Mouse (Mus musculus) limb, embryonic 11.5 days (tissue): ENCODE data around the gene Kcnma1. TPM values are rescaled to one million over a fixed set of nuclear protein-coding genes. Genes with fewer than 3 reads are reported as not detected.

Source experiments
- ATAC-seq: fragments of 200-750 bp; cut with Nextera tagmentation; 2 replicates; pipeline ENCODE4 v1.8.0; 2017; ENCODE audit warnings: low read depth; ENCODE audit not compliant: insufficient number of reproducible peaks, low FRiP score, low TSS enrichment
- DNase-seq: peaks from one replicate; pipeline ENCODE4 v3.0.0-alpha.2; 2015; ENCODE audit warnings: low spot score
- H3K27ac ChIP-seq: fragments of 300-500 bp; sonication (generic); replicated peaks from 2 replicates; pipeline ENCODE4 v1.5.1; 2014; ENCODE audit warnings: low read depth, mild to moderate bottlenecking, low read length
- H3K27me3 ChIP-seq: fragments of 300-500 bp; sonication (generic); 2 replicates; pipeline ENCODE4 v1.6.1; 2014; ENCODE audit warnings: mild to moderate bottlenecking, low read length, mixed read lengths; ENCODE audit not compliant: control insufficient read depth, insufficient read depth
- H3K36me3 ChIP-seq: fragments of 300-500 bp; sonication (generic); 2 replicates; pipeline ENCODE4 v1.6.1; 2014; ENCODE audit warnings: mild to moderate bottlenecking, low read length, moderate library complexity, mixed read lengths; ENCODE audit not compliant: control insufficient read depth, insufficient read depth
- H3K4me1 ChIP-seq: fragments of 300-500 bp; sonication (generic); 2 replicates; pipeline ENCODE4 v1.6.1; 2014; ENCODE audit warnings: low read length, mixed read lengths; ENCODE audit not compliant: control insufficient read depth, insufficient read depth
- H3K4me2 ChIP-seq: fragments of 300-500 bp; sonication (generic); 2 replicates; pipeline ENCODE4 v1.6.1; 2014; ENCODE audit warnings: low read depth, mild to moderate bottlenecking, moderate library complexity; ENCODE audit not compliant: severe bottlenecking
- H3K4me3 ChIP-seq: fragments of 300-500 bp; sonication (generic); 2 replicates; pipeline ENCODE4 v1.5.1; 2014; ENCODE audit warnings: low read depth, low read length
- H3K9ac ChIP-seq: fragments of 300-500 bp; sonication (generic); 2 replicates; pipeline ENCODE4 v1.6.1; 2014; ENCODE audit warnings: mild to moderate bottlenecking, low read length
- H3K9me3 ChIP-seq: fragments of 300-500 bp; sonication (generic); 2 replicates; pipeline ENCODE4 v1.6.1; 2016; ENCODE audit warnings: low read length; ENCODE audit not compliant: control insufficient read depth
- WGBS: fragments of 180-500 bp; shearing (Covaris S2); extraction: QIAGEN DNeasy Blood & Tissue Kit; methylation state at CpG from one replicate; pipeline ENCODE4 v1.1.7; 2014; 5-methylcytosine and 5-hydroxymethylcytosine counted together
- polyA plus RNA-seq: library from polyadenylated mRNA; unstranded; fragments of >200 nt; fragmentation: Nextera tagmentation; extraction: Ambion mirVana; gene quantifications from 2 replicates; pipeline ENCODE4 v1.2.1, GENCODE M21; 2014

Gene Kcnma1
- polyA plus RNA-seq, 1 experiment from 2014 or later = 0.80 TPM

DNA sequence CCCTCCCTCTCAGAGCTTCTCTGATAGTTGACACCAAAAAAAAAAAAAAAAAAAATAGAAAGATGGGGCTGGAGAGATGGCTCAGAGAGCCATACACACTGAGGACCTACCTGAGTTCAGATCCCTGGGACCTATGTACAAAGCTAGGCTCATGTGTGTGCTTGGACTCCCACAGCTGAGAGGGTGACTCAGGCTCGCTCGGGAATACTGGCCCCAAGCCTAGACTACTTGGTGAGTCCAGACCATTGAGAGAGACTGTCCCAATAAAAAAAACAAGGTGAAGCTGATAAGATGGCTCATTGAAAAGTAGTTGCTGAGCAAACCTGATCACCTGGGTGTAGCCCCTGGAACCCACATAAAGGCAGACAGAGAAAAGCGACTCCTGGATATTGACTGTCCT lies 18.5 kb downstream of the Kcnma1 start:
- Histone ChIP-seq H3K27me3 (no peaks in the 10 kb centered on the region), H3K27ac (no peak overlapping the region), H3K9ac (no peak overlapping the region), H3K4me3 (no peak overlapping the region), H3K4me1 (no peaks in the 10 kb centered on the region), H3K9me3 (no peaks in the 10 kb centered on the region), H3K4me2 (no peak overlapping the region), H3K36me3 (no peaks in the 10 kb centered on the region)
- no peak for DNase-seq
- 93% methylated on average over 3 of the region's 3 CpGs for WGBS
- ATAC-seq = no peak

GRCm38 (mm10) chr14:23990871-23991270 lies 23.4 kb downstream of the Kcnma1 start:
- no peak for ATAC-seq
- H3K9me3 ChIP-seq = no peaks in the 10 kb centered on the region
- no peak overlapping the region for H3K4me2 ChIP-seq
- no peak for DNase-seq
- no peaks in the 10 kb centered on the region for H3K36me3 ChIP-seq
- H3K27ac ChIP-seq = no peak overlapping the region
- no peak overlapping the region for H3K4me3 ChIP-seq
- H3K27me3 ChIP-seq = no peaks in the 10 kb centered on the region
- H3K4me1 ChIP-seq = no peaks in the 10 kb centered on the region
- WGBS = 87% methylated on average over 7 of the region's 7 CpGs
- H3K9ac ChIP-seq = no peak overlapping the region

DNA sequence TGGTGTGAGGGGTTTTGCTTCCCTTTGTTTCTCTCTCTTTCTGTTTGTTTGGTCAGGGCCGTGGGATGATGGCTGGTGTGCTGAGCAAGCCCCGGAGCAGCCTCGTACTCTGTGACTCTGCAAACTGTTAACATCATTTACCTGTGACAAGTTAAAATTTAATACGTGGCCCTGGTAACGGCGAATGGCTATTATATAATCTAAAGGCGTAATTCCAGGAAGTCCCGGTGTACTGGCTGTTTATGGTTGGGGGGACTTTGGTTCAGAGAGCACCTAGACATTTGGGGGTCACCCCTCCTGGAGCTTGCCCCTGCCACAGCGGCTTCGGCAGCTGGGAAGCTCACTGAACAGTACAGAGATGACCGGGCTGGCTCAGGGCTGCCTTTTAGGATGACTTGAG lies 24.6 kb downstream of the Kcnma1 start:
- no peak overlapping the region for H3K27ac ChIP-seq
- H3K36me3 ChIP-seq = no peaks in the 10 kb centered on the region
- ATAC-seq (no peak), DNase-seq (no peak)
- H3K9ac ChIP-seq = no peak overlapping the region
- no peak overlapping the region for H3K4me2 ChIP-seq
- no peaks in the 10 kb centered on the region for H3K9me3 ChIP-seq
- no peaks in the 10 kb centered on the region for H3K27me3 ChIP-seq
- 82% methylated on average over 11 of the region's 11 CpGs for WGBS
- H3K4me3 ChIP-seq = no peak overlapping the region
- H3K4me1 ChIP-seq = no peaks in the 10 kb centered on the region

DNA sequence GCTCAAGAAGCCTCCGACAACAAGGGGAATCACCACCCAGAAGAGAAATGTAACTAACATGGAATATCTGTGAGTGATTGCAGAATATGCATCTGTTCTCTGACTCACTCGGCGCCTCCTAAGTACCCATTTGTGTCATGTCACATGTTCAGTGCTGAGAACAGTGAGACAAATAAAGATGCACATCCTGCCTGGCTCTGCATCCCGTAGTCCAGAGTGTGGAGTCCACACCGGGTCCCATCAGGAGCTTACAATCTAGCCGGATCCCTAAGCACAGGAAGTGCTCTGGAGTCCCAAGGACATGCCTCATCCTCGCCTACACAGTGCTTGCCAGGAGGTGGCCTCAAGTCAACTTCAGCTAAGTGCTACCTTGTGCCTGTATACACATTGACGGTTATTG lies 32.1 kb downstream of the Kcnma1 start:
- Histone ChIP-seq H3K4me1 (no peaks in the 10 kb centered on the region), H3K27ac (no peak overlapping the region), H3K9me3 (no peaks in the 10 kb centered on the region), H3K9ac (no peak overlapping the region), H3K4me3 (no peak overlapping the region), H3K36me3 (no peaks in the 10 kb centered on the region), H3K27me3 (no peaks in the 10 kb centered on the region), H3K4me2 (no peak overlapping the region)
- WGBS = 87% methylated on average over 8 of the region's 8 CpGs
- ATAC-seq = no peak
- DNase-seq = no peak

DNA sequence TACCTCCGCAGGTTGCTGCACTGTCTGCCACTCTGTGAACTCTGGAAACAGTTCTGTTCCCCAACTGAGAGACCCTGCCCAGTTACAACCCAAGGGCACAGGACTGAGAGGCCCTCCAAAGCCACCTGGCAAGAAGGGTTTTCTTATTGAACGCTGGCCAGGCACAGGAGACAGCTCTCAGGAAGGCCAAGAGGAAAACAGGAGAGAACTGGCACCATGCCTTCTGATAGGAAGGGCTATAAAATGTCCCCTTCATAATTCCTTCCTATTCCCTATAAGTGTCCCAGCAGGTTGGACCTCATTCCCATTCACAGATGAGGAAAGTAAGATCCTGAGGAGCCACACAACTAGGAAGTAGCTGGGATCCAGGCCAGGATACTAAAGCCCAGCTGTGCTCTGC lies 39.6 kb downstream of the Kcnma1 start:
- WGBS = 76% methylated on average over 2 of the region's 2 CpGs
- Histone ChIP-seq H3K27ac (no peak overlapping the region), H3K4me3 (no peak overlapping the region), H3K36me3 (no peaks in the 10 kb centered on the region), H3K9ac (no peak overlapping the region), H3K4me1 (no peaks in the 10 kb centered on the region), H3K4me2 (no peak overlapping the region), H3K9me3 (no peaks in the 10 kb centered on the region), H3K27me3 (no peaks in the 10 kb centered on the region)
- DNase-seq (no peak), ATAC-seq (no peak)

- no peak overlapping the region for H3K4me2 ChIP-seq
- H3K9ac ChIP-seq = no peak overlapping the region
- no peaks in the 10 kb centered on the region for H3K36me3 ChIP-seq
- H3K27ac ChIP-seq = no peak overlapping the region
- no peak overlapping the region for H3K4me3 ChIP-seq
- H3K27me3 ChIP-seq = no peaks in the 10 kb centered on the region
- no peaks in the 10 kb centered on the region for H3K9me3 ChIP-seq
- no peaks in the 10 kb centered on the region for H3K4me1 ChIP-seq
- DNase-seq = no peak
- no peak for ATAC-seq
- WGBS = 84% methylated on average over 8 of the region's 8 CpGs
Observed at GRCm38 (mm10) chr14:23966471-23966870, 47.8 kb downstream of the Kcnma1 start.

GRCm38 (mm10) chr14:23959061-23959460 lies 55.2 kb downstream of the Kcnma1 start:
- Histone ChIP-seq H3K27ac (no peak overlapping the region), H3K9me3 (no peaks in the 10 kb centered on the region), H3K4me1 (no peaks in the 10 kb centered on the region), H3K9ac (no peak overlapping the region), H3K27me3 (no peaks in the 10 kb centered on the region), H3K4me2 (no peak overlapping the region), H3K4me3 (no peak overlapping the region), H3K36me3 (no peaks in the 10 kb centered on the region)
- 89% methylated on average over 11 of the region's 11 CpGs for WGBS
- no peak for DNase-seq
- no peak for ATAC-seq

- DNase-seq = no peak
- WGBS = 82% methylated on average over 4 of the region's 4 CpGs
- Histone ChIP-seq H3K9me3 (no peaks in the 10 kb centered on the region), H3K9ac (no peak overlapping the region), H3K36me3 (no peaks in the 10 kb centered on the region), H3K4me3 (no peak overlapping the region), H3K27me3 (no peaks in the 10 kb centered on the region), H3K4me1 (no peaks in the 10 kb centered on the region), H3K27ac (no peak overlapping the region), H3K4me2 (no peak overlapping the region)
- ATAC-seq = no peak
Observed at GRCm38 (mm10) chr14:23957270-23957669, 57.0 kb downstream of the Kcnma1 start.

GRCm38 (mm10) chr14:23943876-23944275 lies 70.4 kb downstream of the Kcnma1 start:
- no peaks in the 10 kb centered on the region for H3K4me1 ChIP-seq
- ATAC-seq = no peak
- H3K4me3 ChIP-seq = no peak overlapping the region
- no peaks in the 10 kb centered on the region for H3K9me3 ChIP-seq
- no peak overlapping the region for H3K4me2 ChIP-seq
- no peaks in the 10 kb centered on the region for H3K27me3 ChIP-seq
- 41% methylated on average over 2 of the region's 2 CpGs for WGBS
- no peak overlapping the region for H3K27ac ChIP-seq
- H3K36me3 ChIP-seq = no peaks in the 10 kb centered on the region
- no peak for DNase-seq
- no peak overlapping the region for H3K9ac ChIP-seq
